Mouse (Mus musculus) brain, embryonic 14.5 days (tissue): ENCODE data around the gene Lbx2.

ENCODE experiments used
- CTCF ChIP-seq: fragments of 200-500 bp; IDR thresholded peaks from 2 replicates; pipeline ENCODE4 v1.5.1; 2012; ENCODE audit warnings: inconsistent platforms, mild to moderate bottlenecking, moderate library complexity, borderline replicate concordance; ENCODE audit not compliant: insufficient read depth, insufficient read length; ENCODE audit errors: extremely low read depth
- POLR2A ChIP-seq: fragments of 200-500 bp; IDR thresholded peaks from 2 replicates; pipeline ENCODE4 v1.6.1; 2012; ENCODE audit warnings: mild to moderate bottlenecking, inconsistent platforms, borderline replicate concordance; ENCODE audit not compliant: poor library complexity, insufficient read depth, insufficient read length, severe bottlenecking; ENCODE audit errors: extremely low read depth

DNA sequence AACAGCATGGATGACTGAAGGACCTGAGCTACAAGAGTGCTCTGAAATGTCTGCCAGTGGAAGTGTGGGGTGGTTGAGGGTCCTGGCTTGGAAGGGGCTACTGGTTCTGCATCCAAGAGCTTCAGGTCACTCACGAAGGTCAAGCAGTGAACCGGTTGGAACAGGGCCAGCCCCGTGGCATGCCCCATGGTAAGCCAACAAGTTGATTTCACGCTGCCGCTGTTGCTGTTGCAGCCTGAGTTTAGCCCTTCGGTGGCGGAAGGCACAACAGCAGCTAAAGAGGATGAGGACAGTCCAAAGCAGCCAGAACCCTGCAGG lies 33.5 kb downstream of the Lbx2 start:
- TF ChIP-seq POLR2A (no peak), CTCF (no peak)
